Mouse (Mus musculus) forebrain, embryonic 12.5 days (tissue): ENCODE data around the gene Spg7. TPM values are rescaled to one million over a fixed set of nuclear protein-coding genes. Genes with fewer than 3 reads are reported as not detected.

Source experiments
- ATAC-seq: fragments of 200-750 bp; cut with Nextera tagmentation; 2 replicates; pipeline ENCODE4 v1.8.0; 2017; ENCODE audit warnings: moderate TSS enrichment; ENCODE audit not compliant: low FRiP score
- H3K27ac ChIP-seq: fragments of 300-500 bp; sonication (generic); 2 replicates; pipeline ENCODE4 v1.5.1; 2016; ENCODE audit warnings: mild to moderate bottlenecking
- H3K27me3 ChIP-seq: fragments of 300-500 bp; sonication (generic); 2 replicates; pipeline ENCODE4 v1.6.1; 2016; ENCODE audit warnings: mild to moderate bottlenecking
- H3K36me3 ChIP-seq: fragments of 300-500 bp; sonication (generic); replicated peaks from 2 replicates; pipeline ENCODE4 v1.6.1; 2016; ENCODE audit warnings: mild to moderate bottlenecking
- H3K4me1 ChIP-seq: fragments of 300-500 bp; sonication (generic); 2 replicates; pipeline ENCODE4 v1.6.1; 2016
- H3K4me2 ChIP-seq: fragments of 300-500 bp; sonication (generic); 2 replicates; pipeline ENCODE4 v1.6.1; 2016; ENCODE audit warnings: mild to moderate bottlenecking, moderate library complexity
- H3K4me3 ChIP-seq: fragments of 300-500 bp; sonication (generic); replicated peaks from 2 replicates; pipeline ENCODE4 v1.5.1; 2016; ENCODE audit warnings: mild to moderate bottlenecking
- H3K9ac ChIP-seq: fragments of 300-500 bp; sonication (generic); 2 replicates; pipeline ENCODE4 v1.6.1; 2016; ENCODE audit warnings: mild to moderate bottlenecking
- H3K9me3 ChIP-seq: fragments of 300-500 bp; sonication (generic); 2 replicates; pipeline ENCODE4 v1.6.1; 2016
- WGBS: fragments of 180-500 bp; shearing (Covaris S2); methylation state at CpG from one replicate; pipeline ENCODE4 v1.1.7; 2016; 5-methylcytosine and 5-hydroxymethylcytosine counted together
- polyA plus RNA-seq: library from polyadenylated mRNA; unstranded; fragments of >200 nt; fragmentation: Nextera tagmentation; extraction: Ambion mirVana; gene quantifications from 2 replicates; pipeline ENCODE4 v1.2.1, GENCODE M21; 2016

The Spg7 gene
- polyA plus RNA-seq, 1 experiment from 2014 or later = 59.1 TPM

- H3K4me1 ChIP-seq = peaks cover 14% of the 10 kb centered on the region
- no peak overlapping the region for H3K4me2 ChIP-seq
- WGBS = 73% methylated on average over 9 of the region's 9 CpGs
- peaks cover 60% of the 10 kb centered on the region for H3K27me3 ChIP-seq
- ATAC-seq = no peak
- H3K4me3 ChIP-seq = no peak overlapping the region
- no peak overlapping the region for H3K9ac ChIP-seq
- no peaks in the 10 kb centered on the region for H3K9me3 ChIP-seq
- H3K27ac ChIP-seq = no peak overlapping the region
- H3K36me3 ChIP-seq = no peaks in the 10 kb centered on the region
Observed at GRCm38 (mm10) chr8:123122059-123122458, 59.3 kb downstream of the Spg7 start.

GRCm38 (mm10) chr8:123122670-123123069, 59.9 kb downstream of the Spg7 start:
- 79% methylated on average over 5 of the region's 5 CpGs for WGBS
- Histone ChIP-seq H3K27me3 (peaks cover 60% of the 10 kb centered on the region), H3K4me1 (peaks cover 8% of the 10 kb centered on the region)

GRCm38 (mm10) chr8:123126193-123126816, 63.6 kb downstream of the Spg7 start:
- H3K36me3 ChIP-seq = no peaks in the 10 kb centered on the region
- H3K4me2 ChIP-seq = peak overlapping the region; percentile 6; the same call in 1 of the 2 replicates
- WGBS = 6% methylated on average over 19 of the region's 19 CpGs
- ATAC-seq = 0 out of 2 replicates have a peak, but pooled peaks have one; percentile 39
- H3K4me3 ChIP-seq = no peak overlapping the region
- H3K9me3 ChIP-seq = no peaks in the 10 kb centered on the region
- H3K27me3 ChIP-seq = peaks cover 36% of the 10 kb centered on the region
- no peak overlapping the region for H3K9ac ChIP-seq
- H3K4me1 ChIP-seq = peaks cover 4% of the 10 kb centered on the region; the same call in 1 of the 2 replicates
- no peak overlapping the region for H3K27ac ChIP-seq

More at GRCm38 (mm10) chr8:123122670-123123069, 59.9 kb downstream of the Spg7 start:
- Histone ChIP-seq H3K27ac (no peak overlapping the region), H3K36me3 (no peaks in the 10 kb centered on the region), H3K9me3 (no peaks in the 10 kb centered on the region), H3K4me3 (no peak overlapping the region), H3K9ac (no peak overlapping the region), H3K4me2 (no peak overlapping the region)
- ATAC-seq = no peak

GRCm38 (mm10) chr8:123131041-123131440, 68.3 kb downstream of the Spg7 start:
- WGBS = 77% methylated on average over 9 of the region's 9 CpGs
- Histone ChIP-seq H3K36me3 (no peaks in the 10 kb centered on the region), H3K27me3 (peaks cover 19% of the 10 kb centered on the region; the same call in 1 of the 2 replicates), H3K4me1 (peaks cover 23% of the 10 kb centered on the region), H3K4me3 (no peak overlapping the region), H3K9me3 (0 out of 2 replicates have a peak, but pooled peaks cover 3% of the 10 kb centered on the region), H3K27ac (no peak overlapping the region), H3K4me2 (no peak overlapping the region), H3K9ac (no peak overlapping the region)
- no peak for ATAC-seq

- no peak overlapping the region for H3K9ac ChIP-seq
- H3K9me3 ChIP-seq = 0 out of 2 replicates have a peak, but pooled peaks cover 3% of the 10 kb centered on the region
- H3K27ac ChIP-seq = no peak overlapping the region
- no peak for ATAC-seq
- H3K4me3 ChIP-seq = no peak overlapping the region
- H3K4me1 ChIP-seq = peaks cover 30% of the 10 kb centered on the region
- H3K4me2 ChIP-seq = no peak overlapping the region
- 96% methylated on average over 2 of the region's 2 CpGs for WGBS
- H3K36me3 ChIP-seq = no peaks in the 10 kb centered on the region
- H3K27me3 ChIP-seq = peaks cover 2% of the 10 kb centered on the region; the same call in 1 of the 2 replicates
Observed at GRCm38 (mm10) chr8:123132953-123133352, 70.2 kb downstream of the Spg7 start.

- H3K27ac ChIP-seq = no peak overlapping the region
- no peak for ATAC-seq
- no peaks in the 10 kb centered on the region; the same call in 1 of the 2 replicates for H3K27me3 ChIP-seq
- H3K4me3 ChIP-seq = no peak overlapping the region
- WGBS = 87% methylated on average over 11 of the region's 11 CpGs
- no peak overlapping the region for H3K9ac ChIP-seq
- H3K4me2 ChIP-seq = no peak overlapping the region
- peaks cover 36% of the 10 kb centered on the region for H3K4me1 ChIP-seq
- 0 out of 2 replicates have a peak, but pooled peaks cover 3% of the 10 kb centered on the region for H3K9me3 ChIP-seq
- H3K36me3 ChIP-seq = no peaks in the 10 kb centered on the region
Observed at GRCm38 (mm10) chr8:123134149-123134713, 71.5 kb downstream of the Spg7 start.

- Histone ChIP-seq H3K4me2 (peak overlapping the region; percentile 36), H3K36me3 (no peaks in the 10 kb centered on the region), H3K4me1 (peaks cover 36% of the 10 kb centered on the region), H3K4me3 (no peak overlapping the region), H3K9me3 (0 out of 2 replicates have a peak, but pooled peaks cover 3% of the 10 kb centered on the region), H3K27me3 (no peaks in the 10 kb centered on the region; the same call in 1 of the 2 replicates), H3K27ac (peak overlapping the region; percentile 81), H3K9ac (no peak overlapping the region)
- ATAC-seq = peak; percentile 67
- WGBS = 15% methylated on average over 7 of the region's 7 CpGs
Observed at GRCm38 (mm10) chr8:123135406-123135805, 72.7 kb downstream of the Spg7 start.

GRCm38 (mm10) chr8:123135806-123136205, 73.1 kb downstream of the Spg7 start:
- 0 out of 2 replicates have a peak, but pooled peaks cover 3% of the 10 kb centered on the region for H3K9me3 ChIP-seq
- H3K9ac ChIP-seq = no peak overlapping the region
- H3K36me3 ChIP-seq = no peaks in the 10 kb centered on the region
- peak; percentile 21 for ATAC-seq
- 42% methylated on average over 9 of the region's 9 CpGs for WGBS
- peaks cover 36% of the 10 kb centered on the region for H3K4me1 ChIP-seq
- peak overlapping the region; percentile 36 for H3K4me2 ChIP-seq
- H3K27ac ChIP-seq = peak overlapping the region; percentile 81
- no peaks in the 10 kb centered on the region; the same call in 1 of the 2 replicates for H3K27me3 ChIP-seq
- H3K4me3 ChIP-seq = no peak overlapping the region

- Histone ChIP-seq H3K4me3 (no peak overlapping the region), H3K36me3 (no peaks in the 10 kb centered on the region), H3K9me3 (0 out of 2 replicates have a peak, but pooled peaks cover 3% of the 10 kb centered on the region), H3K27ac (no peak overlapping the region), H3K9ac (no peak overlapping the region), H3K4me2 (no peak overlapping the region), H3K4me1 (peaks cover 36% of the 10 kb centered on the region), H3K27me3 (no peaks in the 10 kb centered on the region; the same call in 1 of the 2 replicates)
- no peak for ATAC-seq
- 86% methylated on average over 9 of the region's 9 CpGs for WGBS
Observed at GRCm38 (mm10) chr8:123136287-123136686, 73.5 kb downstream of the Spg7 start.

GRCm38 (mm10) chr8:123137645-123138077, 74.9 kb downstream of the Spg7 start:
- Histone ChIP-seq H3K36me3 (no peaks in the 10 kb centered on the region), H3K4me2 (no peak overlapping the region), H3K27ac (peak overlapping the region; percentile 79), H3K4me3 (no peak overlapping the region), H3K9me3 (0 out of 2 replicates have a peak, but pooled peaks cover 3% of the 10 kb centered on the region), H3K4me1 (peaks cover 36% of the 10 kb centered on the region), H3K27me3 (no peaks in the 10 kb centered on the region; the same call in 1 of the 2 replicates), H3K9ac (no peak overlapping the region)
- WGBS = 16% methylated on average over 2 of the region's 2 CpGs
- peak; percentile 75; the same call in 1 of the 2 replicates for ATAC-seq

- Histone ChIP-seq H3K27ac (no peak overlapping the region), H3K27me3 (no peaks in the 10 kb centered on the region; the same call in 1 of the 2 replicates), H3K4me1 (peaks cover 36% of the 10 kb centered on the region), H3K9me3 (no peaks in the 10 kb centered on the region), H3K4me3 (no peak overlapping the region), H3K4me2 (no peak overlapping the region), H3K36me3 (no peaks in the 10 kb centered on the region), H3K9ac (no peak overlapping the region)
- ATAC-seq = no peak
- 61% methylated on average over 4 of the region's 4 CpGs for whole genome bisulfite sequencing
Observed at GRCm38 (mm10) chr8:123138741-123139140, 76.0 kb downstream of the Spg7 start.

- Histone ChIP-seq H3K36me3 (no peaks in the 10 kb centered on the region), H3K9me3 (no peaks in the 10 kb centered on the region), H3K27ac (no peak overlapping the region), H3K27me3 (no peaks in the 10 kb centered on the region), H3K4me1 (peaks cover 16% of the 10 kb centered on the region), H3K9ac (no peak overlapping the region), H3K4me3 (no peak overlapping the region), H3K4me2 (no peak overlapping the region)
- WGBS = 81% methylated on average over 14 of the region's 14 CpGs
- ATAC-seq = no peak
Observed at GRCm38 (mm10) chr8:123141741-123142462, 79.2 kb downstream of the Spg7 start.
